Mouse (Mus musculus): ENCODE measurements at regions not wholly inside any gene's neighbourhood (a gene's known extent, or its start where the extent isn't known, plus 50 kb on each side); places are given as distances from the start of the nearest gene placed in this dataset.

DNA sequence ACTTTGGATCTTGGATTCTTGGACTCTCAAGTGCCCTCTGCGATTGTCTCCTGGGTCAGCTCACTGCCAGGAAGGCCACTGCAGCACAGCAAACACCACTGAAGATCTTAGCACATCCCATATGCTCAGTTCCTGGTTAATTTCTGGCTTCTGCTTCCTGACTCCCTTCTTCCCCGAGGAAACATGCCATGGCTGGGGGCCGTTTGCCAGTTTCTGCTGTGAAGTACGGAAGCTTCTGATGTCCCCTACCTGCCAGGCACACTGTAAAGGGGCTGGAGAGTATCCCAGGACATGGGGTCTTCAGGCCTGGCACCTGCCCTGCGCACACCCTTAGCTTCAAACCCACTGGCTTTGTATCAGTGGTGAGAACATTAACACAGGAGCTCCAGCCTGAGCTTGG is 205.3 kb downstream of the Matn1 start:
- TF ChIP-seq CTCF (IDR thresholded peaks at IDR 0.05; ENCODE audit: low read depth) (no peak), EP300 (optimal IDR thresholded peaks at IDR 0.05) (no peak)
